Mouse (Mus musculus) embryonic facial prominence, embryonic 13.5 days (tissue): ENCODE data around the gene Dnase1. TPM values are rescaled to one million over a fixed set of nuclear protein-coding genes. Genes with fewer than 3 reads are reported as not detected.
"Not testable (repeated sequence)": the region's sequence is repeated elsewhere in the genome, so short reads cannot be mapped to it uniquely, and the experiment has no call there.

Source experiments
- ATAC-seq: fragments of 200-750 bp; cut with Nextera tagmentation; 2 replicates; pipeline ENCODE4 v1.8.0; 2017; ENCODE audit warnings: low read depth; ENCODE audit not compliant: insufficient number of reproducible peaks, insufficient read depth, low FRiP score, low TSS enrichment
- H3K27ac ChIP-seq: fragments of 300-500 bp; sonication (generic); 2 replicates; pipeline ENCODE4 v1.5.1; 2015; ENCODE audit warnings: moderate library complexity, mild to moderate bottlenecking, inconsistent platforms
- H3K27me3 ChIP-seq: fragments of 300-500 bp; sonication (generic); 2 replicates; pipeline ENCODE4 v1.6.1; 2015; ENCODE audit warnings: mild to moderate bottlenecking, inconsistent platforms
- H3K36me3 ChIP-seq: fragments of 300-500 bp; sonication (generic); 2 replicates; pipeline ENCODE4 v1.6.1; 2015; ENCODE audit warnings: mild to moderate bottlenecking, inconsistent platforms
- H3K4me1 ChIP-seq: fragments of 300-500 bp; sonication (generic); 2 replicates; pipeline ENCODE4 v1.6.1; 2015; ENCODE audit warnings: inconsistent platforms
- H3K4me2 ChIP-seq: fragments of 300-500 bp; sonication (generic); 2 replicates; pipeline ENCODE4 v1.6.1; 2015; ENCODE audit warnings: moderate library complexity, mild to moderate bottlenecking, inconsistent platforms
- H3K4me3 ChIP-seq: fragments of 300-500 bp; sonication (generic); 2 replicates; pipeline ENCODE4 v1.5.1; 2015; ENCODE audit warnings: mild to moderate bottlenecking, inconsistent platforms
- H3K9ac ChIP-seq: fragments of 300-500 bp; sonication (generic); 2 replicates; pipeline ENCODE4 v1.6.1; 2015; ENCODE audit warnings: mild to moderate bottlenecking, inconsistent platforms
- H3K9me3 ChIP-seq: fragments of 300-500 bp; sonication (generic); 2 replicates; pipeline ENCODE4 v1.6.1; 2016; ENCODE audit warnings: inconsistent platforms
- WGBS: fragments of 180-500 bp; shearing (Covaris S2); methylation state at CpG from one replicate; pipeline ENCODE4 v1.1.7; 2015; ENCODE audit warnings: mixed read lengths; 5-methylcytosine and 5-hydroxymethylcytosine counted together
- polyA plus RNA-seq: library from polyadenylated mRNA; unstranded; fragments of >200 nt; fragmentation: Nextera tagmentation; extraction: Ambion mirVana; gene quantifications from 2 replicates; pipeline ENCODE4 v1.2.1, GENCODE M21; 2015

The Dnase1 gene
- polyA plus RNA-seq, 1 experiment from 2014 or later = 6.2 TPM

DNA sequence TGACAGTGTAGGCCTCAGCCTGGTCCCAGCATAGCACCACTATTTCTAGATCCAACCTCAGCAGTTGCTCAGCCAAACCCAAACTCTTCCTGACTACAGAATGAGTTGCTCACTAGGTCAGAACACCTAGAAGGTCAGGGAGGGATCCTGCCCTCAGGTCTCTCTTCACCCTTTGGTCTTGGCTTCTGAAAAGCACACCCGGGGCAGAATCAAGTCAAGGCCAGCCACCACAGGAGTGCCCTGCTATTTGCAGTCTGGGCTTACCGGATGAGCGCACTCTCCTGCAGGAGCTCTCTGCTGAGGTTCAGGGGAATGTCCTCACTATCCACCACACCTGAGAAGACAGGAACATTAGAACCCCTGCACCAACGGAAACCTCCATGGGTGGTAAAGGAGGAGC, 15.9 kb downstream of the Dnase1 start:
- H3K36me3 ChIP-seq = peaks cover 89% of the 10 kb centered on the region
- ATAC-seq = no peak
- no peaks in the 10 kb centered on the region for H3K4me1 ChIP-seq
- no peak overlapping the region for H3K4me3 ChIP-seq
- H3K9ac ChIP-seq = no peak overlapping the region
- H3K4me2 ChIP-seq = no peak overlapping the region
- WGBS = 97% methylated on average over 4 of the region's 4 CpGs
- no peak overlapping the region for H3K27ac ChIP-seq
- no peaks in the 10 kb centered on the region for H3K9me3 ChIP-seq
- no peaks in the 10 kb centered on the region for H3K27me3 ChIP-seq

DNA sequence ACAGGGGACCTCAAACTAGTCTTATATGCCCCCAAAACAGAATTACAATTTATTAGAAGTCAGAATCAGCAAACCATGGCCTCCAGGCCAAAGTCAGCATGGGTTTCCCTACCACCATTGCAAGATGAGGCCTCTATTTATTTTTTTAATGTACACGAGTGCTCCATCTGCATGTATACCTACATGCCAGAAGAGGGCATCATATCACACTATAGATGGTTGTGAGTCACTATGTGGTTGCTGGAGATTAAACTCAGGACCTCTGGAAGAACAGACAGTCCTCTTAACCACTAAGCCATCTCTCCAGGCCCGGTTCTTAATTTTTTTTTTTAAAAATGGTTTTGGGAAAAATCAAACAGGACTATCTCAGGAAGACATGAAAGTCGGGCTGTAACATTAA, 17.1 kb downstream of the Dnase1 start:
- Histone ChIP-seq H3K27me3 (no peaks in the 10 kb centered on the region), H3K4me2 (no peak overlapping the region), H3K9me3 (no peaks in the 10 kb centered on the region), H3K4me1 (no peaks in the 10 kb centered on the region), H3K4me3 (no peak overlapping the region), H3K9ac (no peak overlapping the region), H3K27ac (no peak overlapping the region), H3K36me3 (peaks cover 89% of the 10 kb centered on the region)
- no peak for ATAC-seq
- WGBS = 84% methylated on average over 3 of the region's 3 CpGs

DNA sequence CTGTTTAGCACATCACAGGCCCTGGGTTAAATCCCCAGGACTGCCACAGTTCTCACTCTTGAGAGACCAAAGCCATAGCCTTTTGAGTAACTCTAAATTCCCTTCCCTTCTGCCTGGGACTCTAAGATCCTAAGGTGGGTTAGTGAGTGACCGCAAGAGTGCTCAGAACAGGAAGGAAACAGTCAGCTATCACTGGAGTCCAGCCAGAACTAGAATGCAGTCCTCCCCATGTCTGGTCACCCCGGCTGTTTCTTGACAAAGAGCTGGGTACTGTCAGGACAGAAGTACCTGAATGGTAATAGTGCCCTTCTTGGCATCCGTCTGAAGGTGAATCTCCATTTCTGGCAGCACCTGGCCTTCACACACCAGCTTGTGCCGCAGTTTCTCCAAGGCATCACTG, 28.2 kb downstream of the Dnase1 start:
- Histone ChIP-seq H3K27ac (no peak overlapping the region), H3K9me3 (no peaks in the 10 kb centered on the region), H3K27me3 (no peaks in the 10 kb centered on the region), H3K4me3 (no peak overlapping the region), H3K9ac (no peak overlapping the region), H3K4me1 (no peaks in the 10 kb centered on the region), H3K36me3 (peaks cover 89% of the 10 kb centered on the region), H3K4me2 (no peak overlapping the region)
- ATAC-seq = no peak
- WGBS = 92% methylated on average over 4 of the region's 4 CpGs

DNA sequence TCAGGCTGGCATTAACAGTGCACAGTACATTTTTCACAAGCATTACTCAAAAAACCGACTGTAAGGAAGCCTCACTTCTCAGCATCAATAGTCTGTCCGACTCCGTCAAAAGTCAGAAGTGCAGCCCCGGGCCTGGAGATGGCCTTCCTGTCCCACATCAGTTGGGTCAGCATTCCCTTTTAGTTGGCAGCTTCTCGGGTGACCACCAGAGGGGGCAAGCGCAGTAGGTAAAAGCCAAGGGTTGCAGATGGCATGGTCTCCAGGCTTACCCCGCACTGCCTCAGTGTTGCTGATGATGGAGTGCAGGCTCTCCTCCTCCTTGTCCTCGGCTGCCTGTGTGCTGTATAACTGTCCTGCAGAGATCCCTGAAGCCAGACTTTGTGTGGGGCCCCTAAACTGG, 31.8 kb downstream of the Dnase1 start:
- H3K9me3 ChIP-seq = no peaks in the 10 kb centered on the region
- no peaks in the 10 kb centered on the region for H3K27me3 ChIP-seq
- H3K9ac ChIP-seq = no peak overlapping the region
- H3K36me3 ChIP-seq = peaks cover 56% of the 10 kb centered on the region
- 65% methylated on average over 8 of the region's 8 CpGs for WGBS
- H3K27ac ChIP-seq = no peak overlapping the region
- H3K4me1 ChIP-seq = no peaks in the 10 kb centered on the region
- ATAC-seq = no peak
- H3K4me3 ChIP-seq = no peak overlapping the region
- no peak overlapping the region for H3K4me2 ChIP-seq

DNA sequence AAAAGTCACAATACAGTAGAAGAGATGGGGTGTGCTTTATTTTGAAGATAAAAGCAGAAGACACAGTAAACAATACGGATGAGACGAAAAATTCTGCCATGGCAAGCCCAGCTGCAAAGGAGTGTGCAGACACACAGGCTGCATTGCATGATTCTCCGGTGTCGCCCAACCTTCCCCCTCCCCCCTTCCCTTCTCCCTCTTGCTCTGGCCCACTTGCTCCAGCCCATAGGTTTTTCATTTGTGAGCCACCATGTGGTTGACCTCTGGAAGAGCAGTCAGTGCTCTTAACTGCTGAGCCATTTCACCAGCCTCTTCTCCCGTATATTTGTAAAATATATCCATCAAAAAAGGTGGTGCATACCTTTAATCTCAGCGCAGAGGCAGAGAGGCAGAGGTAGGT, 37.6 kb downstream of the Dnase1 start:
- Histone ChIP-seq H3K27ac (no peak overlapping the region), H3K27me3 (no peaks in the 10 kb centered on the region), H3K4me1 (peaks cover 23% of the 10 kb centered on the region), H3K4me2 (no peak overlapping the region), H3K9ac (no peak overlapping the region), H3K4me3 (no peak overlapping the region), H3K36me3 (no peaks in the 10 kb centered on the region), H3K9me3 (no peaks in the 10 kb centered on the region)
- 52% methylated on average over 6 of the region's 6 CpGs for WGBS
- ATAC-seq = no peak

DNA sequence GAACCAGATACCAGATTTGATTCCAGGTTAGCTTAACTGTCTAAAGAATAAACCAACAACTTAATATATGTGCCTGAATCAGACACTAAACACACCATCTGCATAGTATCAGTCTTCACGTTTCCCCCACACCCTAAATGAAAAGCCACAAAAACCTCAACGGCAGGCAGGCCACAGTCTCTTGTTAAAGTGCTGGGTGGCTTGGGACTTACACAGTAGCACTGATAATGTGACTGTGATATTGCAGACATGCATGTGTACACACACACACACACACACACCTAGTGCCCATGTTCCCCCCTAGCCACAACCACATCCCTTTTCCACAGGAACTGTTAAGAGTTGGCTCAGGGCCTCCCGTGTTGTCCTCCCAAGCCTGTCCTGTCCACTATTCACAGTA, 38.1 kb downstream of the Dnase1 start:
- Histone ChIP-seq H3K9me3 (no peaks in the 10 kb centered on the region), H3K27me3 (no peaks in the 10 kb centered on the region), H3K4me2 (no peak overlapping the region), H3K4me3 (no peak overlapping the region), H3K9ac (no peak overlapping the region), H3K27ac (no peak overlapping the region), H3K36me3 (no peaks in the 10 kb centered on the region), H3K4me1 (peaks cover 23% of the 10 kb centered on the region)
- ATAC-seq = no peak
- 80% methylated on average over 3 of the region's 3 CpGs for WGBS

DNA sequence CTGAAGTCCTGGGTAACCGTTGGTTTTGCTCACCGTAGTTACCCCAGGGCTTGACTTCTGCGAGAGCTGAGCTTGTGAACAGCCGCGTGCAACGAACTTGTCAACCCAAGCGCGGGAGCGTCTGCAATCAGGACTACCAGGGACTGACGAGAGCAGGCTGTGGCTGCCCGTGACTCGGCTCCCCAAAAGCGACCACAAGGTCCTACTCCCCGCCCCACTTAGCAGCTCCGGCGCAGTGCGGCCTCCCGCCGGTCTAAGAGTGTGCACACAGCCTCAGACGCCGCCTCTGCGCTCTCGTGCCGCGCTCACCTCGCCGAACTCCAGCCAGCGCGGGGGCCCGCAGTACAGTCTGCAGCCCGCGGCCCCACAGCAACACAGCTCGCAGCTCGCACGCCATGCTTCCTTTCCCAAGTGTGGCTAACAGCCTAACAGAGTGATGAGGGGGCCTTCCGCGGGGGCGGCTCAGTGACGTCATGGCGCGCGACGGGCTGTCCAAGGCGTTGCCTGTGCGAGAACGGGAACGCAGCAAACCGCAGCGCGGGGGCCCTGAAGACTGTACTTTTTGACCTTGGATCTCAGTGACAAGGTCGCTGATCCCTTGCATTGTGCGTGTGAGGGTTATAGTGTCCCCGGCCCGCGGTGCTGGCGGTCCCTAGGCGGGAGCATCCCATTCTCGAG, 40.8 kb downstream of the Dnase1 start, which contains the start of gene Trap1:
Gene Trap1, minus strand, starts transcription at position 444 of the 678 bp plus-strand sequence.
- Histone ChIP-seq H3K27me3 (no peaks in the 10 kb centered on the region), H3K4me1 (peaks cover 23% of the 10 kb centered on the region), H3K27ac (peak within 1 kb of the TSS; percentile 89), H3K9me3 (no peaks in the 10 kb centered on the region), H3K36me3 (peaks cover 6% of the 10 kb centered on the region), H3K9ac (peak within 1 kb of the TSS; percentile 89), H3K4me2 (peak within 1 kb of the TSS; percentile 71), H3K4me3 (peak within 1 kb of the TSS; percentile 88)
- peak; percentile 95 for ATAC-seq
- WGBS = under 1% methylated on average over 58 of the region's 58 CpGs

DNA sequence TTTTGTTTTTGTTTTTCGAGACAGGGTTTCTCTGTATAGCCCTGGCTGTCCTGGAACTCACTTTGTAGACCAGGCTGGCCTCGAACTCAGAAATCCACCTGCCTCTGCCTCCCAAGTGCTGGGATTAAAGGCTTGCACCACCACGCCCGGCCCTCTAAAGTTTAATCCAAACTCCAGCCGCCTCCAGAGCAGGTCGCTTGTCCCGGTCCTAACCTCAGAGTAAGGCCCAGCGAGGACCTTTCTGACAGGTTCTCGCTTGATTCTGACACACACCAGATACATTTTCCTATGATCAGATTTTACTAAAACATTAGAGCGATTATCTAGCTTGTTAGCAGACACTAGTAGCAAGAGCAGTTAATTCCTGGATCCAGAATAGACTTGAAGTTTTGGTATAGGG, 41.6 kb downstream of the Dnase1 start:
- WGBS = 73% methylated on average over 10 of the region's 10 CpGs

DNA sequence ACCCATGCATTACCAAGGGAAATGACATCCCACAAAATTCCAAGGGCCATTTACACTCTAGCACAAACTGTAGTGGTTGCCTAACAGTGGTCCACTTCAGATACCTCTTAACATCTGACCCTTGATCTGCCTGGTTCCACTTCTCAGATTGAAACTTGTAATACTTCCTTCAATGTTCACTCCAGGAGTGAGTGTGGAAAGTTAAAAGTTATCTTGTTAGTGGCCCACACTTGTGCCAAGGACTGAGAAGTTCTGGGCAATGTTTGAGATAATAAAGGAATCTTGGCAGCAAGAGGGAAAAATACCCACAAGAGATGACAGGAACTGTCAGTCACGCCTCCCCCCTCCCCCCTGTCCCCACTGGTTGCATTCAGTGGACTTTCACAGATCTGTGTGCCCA, 42.9 kb downstream of the Dnase1 start:
- WGBS = 78% methylated on average over 1 of the region's 1 CpGs

More for the DNA sequence above, 41.6 kb downstream of the Dnase1 start:
- Histone ChIP-seq H3K9ac (peak overlapping the region; percentile 89; the same call in 1 of the 2 replicates), H3K4me2 (peak overlapping the region; percentile 71), H3K27ac (peak overlapping the region; percentile 89; the same call in 1 of the 2 replicates), H3K4me1 (peaks cover 23% of the 10 kb centered on the region), H3K4me3 (peak overlapping the region; percentile 88)
- not testable (repeated sequence) for H3K36me3 ChIP-seq, ATAC-seq, H3K27me3 ChIP-seq, H3K9me3 ChIP-seq

DNA sequence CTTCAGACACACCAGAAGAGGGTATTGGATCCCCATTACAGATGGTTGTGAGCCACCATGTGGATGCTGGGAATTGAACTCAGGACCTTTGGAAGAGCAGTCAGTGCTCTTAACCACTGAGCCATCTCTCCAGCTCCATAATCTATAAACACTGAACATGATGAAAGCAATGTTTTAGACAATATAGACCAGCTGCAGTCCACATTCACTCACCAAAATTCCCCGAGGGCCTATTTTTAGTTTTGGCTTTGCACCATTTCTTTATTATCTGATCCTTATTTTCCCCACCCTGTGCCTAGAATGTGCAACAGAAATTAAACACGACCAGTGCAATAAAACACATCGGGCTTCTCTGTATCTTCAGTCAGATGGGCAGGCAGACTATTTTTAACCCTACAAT, 43.7 kb downstream of the Dnase1 start:
- WGBS = 70% methylated on average over 3 of the region's 3 CpGs
- H3K4me1 ChIP-seq = peaks cover 16% of the 10 kb centered on the region
- not testable (repeated sequence) for H3K9me3 ChIP-seq, H3K9ac ChIP-seq, H3K4me2 ChIP-seq, ATAC-seq, H3K4me3 ChIP-seq, H3K27ac ChIP-seq, H3K27me3 ChIP-seq
- H3K36me3 ChIP-seq = peaks cover 25% of the 10 kb centered on the region

More for the DNA sequence above, 42.9 kb downstream of the Dnase1 start:
- H3K9me3 ChIP-seq = no peaks in the 10 kb centered on the region
- H3K36me3 ChIP-seq = peaks cover 18% of the 10 kb centered on the region
- H3K4me2 ChIP-seq = no peak overlapping the region
- no peak overlapping the region for H3K4me3 ChIP-seq
- H3K27ac ChIP-seq = no peak overlapping the region
- no peaks in the 10 kb centered on the region for H3K27me3 ChIP-seq
- H3K9ac ChIP-seq = no peak overlapping the region
- H3K4me1 ChIP-seq = peaks cover 23% of the 10 kb centered on the region
- no peak for ATAC-seq

DNA sequence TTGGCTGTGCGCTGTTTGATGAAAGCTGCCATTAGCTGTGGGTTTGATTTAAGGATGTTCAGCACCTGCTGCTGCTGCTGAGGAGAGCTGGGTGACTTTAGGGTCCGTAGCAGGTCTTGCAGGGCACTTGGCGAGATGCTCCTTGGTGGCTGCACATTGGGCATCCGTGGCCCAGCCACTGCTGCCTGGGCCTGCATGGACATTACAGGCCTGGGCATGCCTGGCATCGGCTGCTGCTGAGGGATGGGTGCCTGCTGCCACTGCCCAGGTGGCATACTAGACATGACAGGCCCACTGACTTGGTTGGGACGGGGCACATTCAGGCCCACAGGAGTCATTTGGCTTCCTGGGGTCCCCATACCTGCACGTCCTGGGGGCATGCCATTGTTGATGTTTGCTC, 48.3 kb downstream of the Dnase1 start:
- Histone ChIP-seq H3K9me3 (no peaks in the 10 kb centered on the region), H3K4me3 (no peak overlapping the region), H3K27me3 (no peaks in the 10 kb centered on the region), H3K36me3 (peaks cover 69% of the 10 kb centered on the region), H3K27ac (no peak overlapping the region), H3K9ac (no peak overlapping the region), H3K4me1 (no peaks in the 10 kb centered on the region), H3K4me2 (no peak overlapping the region)
- no peak for ATAC-seq
- 92% methylated on average over 7 of the region's 7 CpGs for WGBS

DNA sequence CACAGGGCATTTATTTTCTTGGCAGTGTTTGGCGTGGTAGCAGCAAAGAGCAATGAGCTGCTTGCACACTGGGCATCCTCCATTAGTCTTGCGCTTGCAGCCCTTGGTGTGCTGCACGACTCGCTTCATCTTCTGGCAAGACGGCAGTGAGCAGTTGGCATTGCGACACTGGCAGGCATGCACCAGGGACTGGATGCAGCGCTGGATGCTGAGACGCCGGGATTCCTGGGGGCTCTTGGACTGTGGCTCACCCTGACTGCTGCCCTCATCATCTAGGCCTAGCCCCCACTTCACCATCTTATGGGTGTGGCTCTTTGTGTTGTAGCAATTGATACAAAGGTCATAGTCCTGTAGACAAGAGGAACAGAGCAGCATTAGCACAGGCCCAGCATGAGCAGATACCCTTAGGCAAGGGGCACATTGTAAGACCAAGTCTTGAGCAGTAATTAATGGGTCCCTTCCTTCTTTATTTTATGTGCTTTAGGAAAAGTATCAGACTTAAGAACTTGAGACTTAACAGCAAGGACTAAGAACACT, 49.2 kb downstream of the Dnase1 start:
- Histone ChIP-seq H3K36me3 (peaks cover 78% of the 10 kb centered on the region), H3K4me3 (no peak overlapping the region), H3K27me3 (no peaks in the 10 kb centered on the region), H3K9ac (no peak overlapping the region), H3K4me2 (no peak overlapping the region), H3K27ac (no peak overlapping the region), H3K9me3 (no peaks in the 10 kb centered on the region), H3K4me1 (no peaks in the 10 kb centered on the region)
- ATAC-seq = no peak
- 96% methylated on average over 9 of the region's 9 CpGs for WGBS
